Mouse (Mus musculus): ENCODE results near the gene Zfp300. TPM values are rescaled to one million over a fixed set of nuclear protein-coding genes. Genes with fewer than 3 reads are reported as not detected.

The Zfp300 gene
- polyA plus RNA-seq (2014; fragmentation: Nextera tagmentation; extraction: Ambion mirVana): 4.6 and 6.0 TPM in 2 replicates

DNA sequence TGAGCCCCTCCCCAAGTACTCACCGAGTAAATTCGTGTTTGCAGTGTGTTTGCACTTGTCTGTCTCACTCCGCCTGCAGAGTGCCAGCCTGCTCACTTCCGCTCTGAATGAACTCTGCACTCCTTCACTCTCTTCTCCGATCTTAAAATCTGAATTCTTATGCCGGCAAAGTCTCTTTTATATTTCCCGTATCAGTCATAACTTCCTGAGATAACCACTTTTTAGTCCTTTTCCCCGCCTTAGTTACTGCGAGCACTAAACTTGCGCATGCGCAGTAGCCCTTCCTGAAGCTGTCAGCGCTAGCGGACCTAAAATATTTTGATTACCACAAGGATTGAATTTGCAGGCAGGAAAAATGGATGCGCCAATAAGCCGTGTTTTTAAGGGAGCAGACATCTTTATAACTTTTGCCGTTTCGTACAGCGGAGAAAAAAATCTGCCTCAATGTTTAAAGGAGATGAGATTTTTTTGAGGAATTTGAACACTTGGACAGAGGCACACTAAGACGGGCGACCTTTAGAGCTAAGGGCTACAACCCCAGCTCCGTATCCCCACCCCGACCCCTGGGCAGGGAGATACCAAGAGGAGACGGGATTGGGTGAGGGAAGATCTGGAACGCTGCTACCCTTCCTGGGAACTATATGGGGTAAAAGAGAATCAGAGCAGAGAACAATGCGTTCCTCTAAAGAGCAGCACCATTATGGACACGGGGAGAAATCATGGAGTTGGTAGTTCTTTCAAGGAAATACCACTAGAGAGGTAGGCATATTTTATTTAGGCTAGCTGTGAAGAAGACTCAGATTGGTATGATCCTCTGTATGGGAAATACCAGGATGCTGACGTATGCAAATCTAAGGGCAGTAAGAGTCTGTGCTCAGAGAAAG, at the start of gene Zfp300:
Zfp300 (minus strand) TSS at position 545 of the 884 bp plus-strand sequence.
- Histone ChIP-seq H3K27ac (replicated peaks; ENCODE audit: low read depth, low read length) (peak within 1 kb of the TSS; percentile 88), H3K9ac (replicated peaks; ENCODE audit: low read length) (peak within 1 kb of the TSS; percentile 46), H3K4me1 (ENCODE audit: control insufficient read depth, insufficient read depth, low read length) (no peaks in the 10 kb centered on the region), H3K4me2 (ENCODE audit: low read length) (peak within 1 kb of the TSS; percentile 48), H3K4me3 (replicated peaks; ENCODE audit: low read depth, low read length) (peak within 1 kb of the TSS; percentile 38), H3K27me3 (ENCODE audit: control insufficient read depth, insufficient read depth, low read length) (no peaks in the 10 kb centered on the region), H3K36me3 (ENCODE audit: control insufficient read depth, insufficient read depth, low read length) (no peaks in the 10 kb centered on the region), H3K9me3 (ENCODE audit: control insufficient read depth, low read length) (no peaks in the 10 kb centered on the region; the same call in 1 of the 2 replicates)
- peak; percentile 94 for ATAC-seq (ENCODE audit: low FRiP score, low TSS enrichment)
- peak; percentile 88 for DNase-seq
- 23% methylated on average over 27 of the region's 27 CpGs for WGBS

- Histone ChIP-seq H3K27me3 (ENCODE audit: control insufficient read depth, insufficient read depth, low read length) (no peaks in the 10 kb centered on the region), H3K4me3 (replicated peaks; ENCODE audit: low read depth, low read length) (no peak within 1 kb of the TSS), H3K9ac (replicated peaks; ENCODE audit: low read length) (no peak within 1 kb of the TSS), H3K4me2 (ENCODE audit: low read length) (no peak within 1 kb of the TSS), H3K9me3 (ENCODE audit: control insufficient read depth, low read length) (no peaks in the 10 kb centered on the region), H3K36me3 (ENCODE audit: control insufficient read depth, insufficient read depth, low read length) (no peaks in the 10 kb centered on the region), H3K4me1 (ENCODE audit: control insufficient read depth, insufficient read depth, low read length) (no peaks in the 10 kb centered on the region), H3K27ac (replicated peaks; ENCODE audit: low read depth, low read length) (no peak within 1 kb of the TSS)
- 81% methylated on average over 4 of the region's 4 CpGs for WGBS
- ATAC-seq (ENCODE audit: low FRiP score, low TSS enrichment) (no peak), DNase-seq (no peak)
These were observed 26.2 kb upstream of the Zfp300 start, which contains the start of gene Ssxa1 for GRCm38 (mm10) chrX:21115520-21115919. TSS of gene Ssxa1 (plus strand) at chrX:21115820.

DNA sequence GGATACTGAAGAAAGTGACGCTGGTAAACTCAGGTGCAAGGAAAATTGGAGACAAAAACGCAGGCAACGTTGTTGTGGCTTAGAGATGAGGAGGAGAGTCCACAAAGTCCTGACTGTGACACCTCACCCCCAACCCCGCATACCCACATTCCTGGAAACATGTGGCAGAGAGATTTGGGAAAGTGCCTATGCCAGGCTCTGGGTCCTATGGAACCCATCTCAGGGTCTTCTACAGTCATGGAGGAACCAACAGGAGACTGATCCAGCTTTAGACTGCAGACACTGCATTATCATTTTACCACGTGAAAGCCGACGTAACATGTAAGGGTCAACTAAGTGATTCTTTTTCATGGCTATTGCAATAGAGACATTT, 526 bp upstream of the Zfp300 start:
- Histone ChIP-seq H3K4me1 (ENCODE audit: control insufficient read depth, insufficient read depth, low read length) (no peaks in the 10 kb centered on the region), H3K9me3 (ENCODE audit: control insufficient read depth, low read length) (no peaks in the 10 kb centered on the region; the same call in 1 of the 2 replicates), H3K36me3 (ENCODE audit: control insufficient read depth, insufficient read depth, low read length) (no peaks in the 10 kb centered on the region), H3K27me3 (ENCODE audit: control insufficient read depth, insufficient read depth, low read length) (no peaks in the 10 kb centered on the region), H3K27ac (replicated peaks; ENCODE audit: low read depth, low read length) (peak overlapping the region; percentile 88), H3K9ac (replicated peaks; ENCODE audit: low read length) (peak overlapping the region; percentile 46), H3K4me2 (ENCODE audit: low read length) (peak overlapping the region; percentile 48), H3K4me3 (replicated peaks; ENCODE audit: low read depth, low read length) (peak overlapping the region; percentile 38)
- no peak for DNase-seq
- 0 out of 2 replicates have a peak, but pooled peaks have one; percentile 21 for ATAC-seq (ENCODE audit: low FRiP score, low TSS enrichment)
- WGBS: 48% methylated on average over 7 of the region's 7 CpGs

GRCm38 (mm10) chrX:21088645-21088982, 713 bp downstream of the Zfp300 start:
- 36% methylated on average over 6 of the region's 6 CpGs for WGBS

GRCm38 (mm10) chrX:21068106-21068505, 21.2 kb downstream of the Zfp300 start, which contains the start of gene Spaca5:
TSS of gene Spaca5 (plus strand) at chrX:21068406.
- DNase-seq (no peak), ATAC-seq (ENCODE audit: low FRiP score, low TSS enrichment) (no peak)
- no peak within 1 kb of the TSS for H3K4me3 ChIP-seq (replicated peaks; ENCODE audit: low read depth, low read length)
- H3K4me1 ChIP-seq (ENCODE audit: control insufficient read depth, insufficient read depth, low read length): no peaks in the 10 kb centered on the region
- H3K9me3 ChIP-seq (ENCODE audit: control insufficient read depth, low read length): no peaks in the 10 kb centered on the region
- no peak within 1 kb of the TSS for H3K4me2 ChIP-seq (ENCODE audit: low read length)
- no peaks in the 10 kb centered on the region for H3K36me3 ChIP-seq (ENCODE audit: control insufficient read depth, insufficient read depth, low read length)
- H3K27me3 ChIP-seq (ENCODE audit: control insufficient read depth, insufficient read depth, low read length): no peaks in the 10 kb centered on the region
- H3K27ac ChIP-seq (replicated peaks; ENCODE audit: low read depth, low read length): no peak within 1 kb of the TSS
- H3K9ac ChIP-seq (replicated peaks; ENCODE audit: low read length): no peak within 1 kb of the TSS

More at GRCm38 (mm10) chrX:21088645-21088982, 713 bp downstream of the Zfp300 start:
- Histone ChIP-seq H3K27ac (replicated peaks; ENCODE audit: low read depth, low read length) (peak overlapping the region; percentile 88; the same call in 1 of the 2 replicates), H3K4me2 (ENCODE audit: low read length) (peak overlapping the region; percentile 48), H3K9me3 (ENCODE audit: control insufficient read depth, low read length) (peaks cover 5% of the 10 kb centered on the region; the same call in 1 of the 2 replicates), H3K9ac (replicated peaks; ENCODE audit: low read length) (peak overlapping the region; percentile 46), H3K4me1 (ENCODE audit: control insufficient read depth, insufficient read depth, low read length) (no peaks in the 10 kb centered on the region), H3K4me3 (replicated peaks; ENCODE audit: low read depth, low read length) (peak overlapping the region; percentile 38), H3K27me3 (ENCODE audit: control insufficient read depth, insufficient read depth, low read length) (no peaks in the 10 kb centered on the region), H3K36me3 (ENCODE audit: control insufficient read depth, insufficient read depth, low read length) (no peaks in the 10 kb centered on the region)
- no peak for DNase-seq
- ATAC-seq (ENCODE audit: low FRiP score, low TSS enrichment): peak; percentile 25; the same call in 1 of the 2 replicates

DNA sequence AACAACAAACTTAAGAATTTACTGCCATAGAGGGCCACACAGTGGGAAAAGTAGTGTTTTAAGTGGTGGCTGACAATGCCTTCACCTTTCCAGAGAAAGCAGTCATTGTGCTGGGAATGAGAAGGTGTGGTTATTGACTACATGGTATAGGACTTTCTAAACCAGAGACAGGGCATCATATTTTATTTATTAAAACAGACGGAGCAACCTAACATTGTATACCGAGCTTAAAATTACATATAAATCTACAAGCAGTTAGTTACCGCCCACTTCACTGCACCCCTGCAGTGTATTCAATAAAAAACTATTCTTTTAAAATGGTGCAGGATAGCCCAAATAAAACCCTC, 26.8 kb downstream of the Zfp300 start:
- Histone ChIP-seq H3K4me2 (ENCODE audit: low read length) (peak overlapping the region; percentile 57), H3K27ac (replicated peaks; ENCODE audit: low read depth, low read length) (peak overlapping the region; percentile 65), H3K9me3 (ENCODE audit: control insufficient read depth, low read length) (no peaks in the 10 kb centered on the region), H3K27me3 (ENCODE audit: control insufficient read depth, insufficient read depth, low read length) (no peaks in the 10 kb centered on the region), H3K4me1 (ENCODE audit: control insufficient read depth, insufficient read depth, low read length) (no peaks in the 10 kb centered on the region), H3K4me3 (replicated peaks; ENCODE audit: low read depth, low read length) (peak overlapping the region; percentile 44), H3K9ac (replicated peaks; ENCODE audit: low read length) (peak overlapping the region; percentile 45; the same call in 1 of the 2 replicates), H3K36me3 (ENCODE audit: control insufficient read depth, insufficient read depth, low read length) (no peaks in the 10 kb centered on the region)
- ATAC-seq (ENCODE audit: low FRiP score, low TSS enrichment) (0 out of 2 replicates have a peak, but pooled peaks have one; percentile 21), DNase-seq (no peak)
- WGBS: 76% methylated on average over 3 of the region's 3 CpGs

DNA sequence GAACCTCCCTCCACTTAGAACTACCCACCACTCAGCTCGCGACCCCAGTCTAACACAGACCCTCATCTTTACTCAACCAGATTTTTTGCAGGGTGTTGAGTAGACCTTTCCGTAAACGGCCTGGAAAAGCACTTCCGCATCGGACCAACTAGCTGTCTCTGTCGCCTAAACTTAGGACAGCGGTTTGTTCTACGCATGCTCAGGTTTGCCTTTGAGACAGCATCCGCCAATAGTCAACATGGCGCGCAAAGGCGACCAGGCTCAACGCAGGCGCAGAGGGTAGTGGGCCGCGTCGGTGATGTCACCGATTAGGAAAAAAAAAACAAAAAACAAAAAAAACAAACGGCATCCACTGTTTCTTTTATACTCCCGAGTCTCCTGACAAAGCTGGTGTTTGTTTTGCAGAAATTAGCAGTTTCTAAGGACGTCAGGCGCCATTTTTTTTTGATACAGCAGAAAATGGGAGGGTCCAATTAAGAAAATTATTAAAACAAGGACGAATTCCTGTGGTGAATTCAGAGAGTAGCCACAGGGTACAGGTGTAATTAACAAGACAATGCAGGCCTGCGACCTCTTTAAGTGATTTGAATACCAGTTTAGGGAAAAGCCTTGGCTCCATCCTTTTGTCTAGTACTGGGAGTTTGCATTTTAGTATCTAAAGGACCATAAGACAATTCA, 27.3 kb downstream of the Zfp300 start, which contains the start of gene Zfp182:
Zfp182 (minus strand) TSS at position 451 of the 678 bp plus-strand sequence.
- Histone ChIP-seq H3K4me2 (ENCODE audit: low read length) (peak within 1 kb of the TSS; percentile 57), H3K9ac (replicated peaks; ENCODE audit: low read length) (peak within 1 kb of the TSS; percentile 51), H3K4me3 (replicated peaks; ENCODE audit: low read depth, low read length) (peak within 1 kb of the TSS; percentile 44), H3K4me1 (ENCODE audit: control insufficient read depth, insufficient read depth, low read length) (no peaks in the 10 kb centered on the region), H3K9me3 (ENCODE audit: control insufficient read depth, low read length) (no peaks in the 10 kb centered on the region), H3K27me3 (ENCODE audit: control insufficient read depth, insufficient read depth, low read length) (no peaks in the 10 kb centered on the region), H3K27ac (replicated peaks; ENCODE audit: low read depth, low read length) (peak within 1 kb of the TSS; percentile 65), H3K36me3 (ENCODE audit: control insufficient read depth, insufficient read depth, low read length) (no peaks in the 10 kb centered on the region)
- 26% methylated on average over 25 of the region's 25 CpGs for WGBS
- DNase-seq: peak; percentile 91
- peak; percentile 94 for ATAC-seq (ENCODE audit: low FRiP score, low TSS enrichment)

DNA sequence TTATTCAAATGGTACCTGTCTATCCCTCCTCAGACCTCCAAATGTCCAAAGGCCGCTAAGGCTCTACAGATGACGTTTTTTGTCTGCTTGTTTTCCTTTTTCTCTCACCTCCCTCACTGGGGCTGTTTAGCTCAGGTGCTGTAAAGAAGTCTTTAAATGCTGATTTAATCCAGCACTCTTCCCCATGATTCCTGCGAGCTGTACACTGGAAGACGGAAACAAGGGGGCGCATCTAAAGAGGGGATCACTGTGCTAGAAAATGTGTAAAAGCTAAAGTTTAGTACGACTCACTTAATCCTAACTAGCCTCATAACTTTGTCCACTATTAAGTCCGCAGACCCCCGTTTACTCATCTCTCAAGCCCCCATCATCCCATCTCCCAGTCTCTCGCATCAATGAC, 27.9 kb downstream of the Zfp300 start:
- no peaks in the 10 kb centered on the region for H3K4me1 ChIP-seq (ENCODE audit: control insufficient read depth, insufficient read depth, low read length)
- ATAC-seq (ENCODE audit: low FRiP score, low TSS enrichment): peak; percentile 51
- H3K9ac ChIP-seq (replicated peaks; ENCODE audit: low read length): peak overlapping the region; percentile 51; the same call in 1 of the 2 replicates
- H3K27ac ChIP-seq (replicated peaks; ENCODE audit: low read depth, low read length): no peak overlapping the region
- H3K4me2 ChIP-seq (ENCODE audit: low read length): peak overlapping the region; percentile 57
- WGBS: 22% methylated on average over 9 of the region's 9 CpGs
- H3K27me3 ChIP-seq (ENCODE audit: control insufficient read depth, insufficient read depth, low read length): no peaks in the 10 kb centered on the region
- no peak for DNase-seq
- no peaks in the 10 kb centered on the region for H3K9me3 ChIP-seq (ENCODE audit: control insufficient read depth, low read length)
- peak overlapping the region; percentile 44 for H3K4me3 ChIP-seq (replicated peaks; ENCODE audit: low read depth, low read length)
- no peaks in the 10 kb centered on the region for H3K36me3 ChIP-seq (ENCODE audit: control insufficient read depth, insufficient read depth, low read length)
